Mouse (Mus musculus): ENCODE results near the gene Vangl1.

Gene Vangl1

DNA sequence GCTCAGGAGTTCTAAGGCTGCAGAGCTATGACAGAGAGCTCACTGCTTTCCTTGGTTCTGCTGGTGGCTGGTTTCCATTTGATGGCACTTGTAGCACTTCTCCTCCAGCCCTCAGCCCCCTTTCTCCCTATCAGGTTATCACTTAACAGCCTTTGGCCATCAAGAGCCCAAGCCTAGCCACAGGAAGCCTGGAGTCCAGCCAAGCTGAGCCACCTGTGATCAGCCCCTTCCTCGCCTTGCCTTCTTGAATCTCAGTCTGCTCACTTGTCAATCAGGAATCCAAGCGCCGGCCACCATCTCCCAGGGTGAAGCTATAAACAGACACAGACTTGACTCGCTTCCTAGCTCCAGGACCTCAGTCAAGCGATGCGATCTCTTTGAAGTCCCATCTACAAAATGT, 6.0 kb downstream of the Vangl1 start:
- in situ Hi-C loops (cut with MboI, MseI) = no loop called here

DNA sequence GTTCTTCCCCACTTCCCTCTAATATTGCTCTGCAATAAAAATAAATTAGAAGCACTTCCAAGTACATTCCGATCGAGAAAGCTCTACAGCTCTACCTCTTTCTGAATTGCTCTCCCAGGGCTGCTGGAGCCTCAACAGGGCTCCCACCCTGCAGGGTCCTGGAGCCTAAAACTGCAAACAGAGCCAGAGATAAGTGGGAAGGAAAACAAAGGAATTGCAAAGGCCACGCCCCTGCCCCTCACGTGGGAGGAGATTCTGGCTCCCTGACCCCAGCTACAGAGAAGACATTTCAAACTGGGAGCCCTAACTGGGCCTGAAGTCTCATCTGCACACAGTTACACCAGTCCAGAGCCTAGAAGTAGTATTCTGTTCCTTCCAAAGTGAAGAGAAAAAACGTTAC, 6.7 kb downstream of the Vangl1 start:
- in situ Hi-C loops (cut with MboI, MseI) = no loop called here

DNA sequence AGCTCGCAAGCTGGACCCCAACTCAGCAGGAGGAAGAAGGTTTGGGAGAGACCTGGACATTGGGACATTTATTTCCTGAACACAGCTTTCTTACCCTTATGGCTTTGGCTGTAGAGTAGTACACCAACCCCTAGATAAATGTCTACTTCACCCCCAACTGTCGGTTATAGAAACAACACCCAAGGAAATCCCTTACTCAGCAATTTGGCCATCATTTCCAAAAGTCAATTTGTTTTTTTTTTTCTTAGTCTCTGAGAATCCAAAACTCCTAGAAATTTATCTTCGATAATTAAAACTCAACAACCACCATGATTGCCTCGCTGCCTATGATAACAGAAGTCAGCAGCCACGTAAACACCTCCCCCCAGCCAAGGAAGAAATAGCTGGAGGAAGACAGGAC, 7.3 kb downstream of the Vangl1 start:
- in situ Hi-C loops (cut with MboI, MseI) = no loop called here

DNA sequence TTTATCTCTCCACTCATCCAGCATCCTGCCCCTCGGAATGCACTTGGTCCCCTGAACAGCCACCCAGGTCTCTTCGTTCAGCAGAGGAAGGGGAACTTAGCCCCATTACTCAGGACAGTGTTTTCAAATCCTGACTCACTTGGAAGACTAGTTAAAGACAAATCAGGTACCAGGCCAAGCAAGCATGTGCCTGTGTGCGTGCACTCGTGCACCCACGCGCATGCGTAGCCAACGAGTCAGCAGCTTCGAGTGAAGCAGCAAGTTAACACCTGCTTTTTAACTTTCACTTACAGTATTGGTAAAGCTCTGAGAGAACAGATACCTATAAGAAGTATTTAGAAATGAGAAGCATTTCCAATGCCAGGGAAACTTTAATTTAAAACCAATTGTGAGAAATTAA, 8.3 kb downstream of the Vangl1 start:
- in situ Hi-C loops (cut with MboI, MseI) = no loop called here

DNA sequence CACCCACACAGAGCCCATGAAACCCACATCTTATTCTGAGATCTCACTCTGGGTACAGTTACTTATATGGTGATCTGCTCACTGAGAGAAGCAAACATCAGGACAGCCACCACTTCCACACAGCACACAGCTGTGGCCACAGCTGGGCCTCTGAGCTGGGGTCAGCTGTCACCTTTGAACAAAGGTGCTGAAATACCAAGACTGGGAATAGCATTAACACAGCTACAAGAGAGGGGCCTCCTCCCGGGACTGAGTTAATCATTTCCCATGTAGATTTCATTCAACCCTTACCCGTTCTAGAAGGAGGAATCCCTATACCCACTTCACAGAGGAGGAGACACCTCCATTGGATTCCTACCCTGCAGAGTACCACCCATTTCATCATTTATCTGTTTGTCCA, 8.7 kb downstream of the Vangl1 start:
- in situ Hi-C loops (cut with MboI, MseI) = no loop called here

DNA sequence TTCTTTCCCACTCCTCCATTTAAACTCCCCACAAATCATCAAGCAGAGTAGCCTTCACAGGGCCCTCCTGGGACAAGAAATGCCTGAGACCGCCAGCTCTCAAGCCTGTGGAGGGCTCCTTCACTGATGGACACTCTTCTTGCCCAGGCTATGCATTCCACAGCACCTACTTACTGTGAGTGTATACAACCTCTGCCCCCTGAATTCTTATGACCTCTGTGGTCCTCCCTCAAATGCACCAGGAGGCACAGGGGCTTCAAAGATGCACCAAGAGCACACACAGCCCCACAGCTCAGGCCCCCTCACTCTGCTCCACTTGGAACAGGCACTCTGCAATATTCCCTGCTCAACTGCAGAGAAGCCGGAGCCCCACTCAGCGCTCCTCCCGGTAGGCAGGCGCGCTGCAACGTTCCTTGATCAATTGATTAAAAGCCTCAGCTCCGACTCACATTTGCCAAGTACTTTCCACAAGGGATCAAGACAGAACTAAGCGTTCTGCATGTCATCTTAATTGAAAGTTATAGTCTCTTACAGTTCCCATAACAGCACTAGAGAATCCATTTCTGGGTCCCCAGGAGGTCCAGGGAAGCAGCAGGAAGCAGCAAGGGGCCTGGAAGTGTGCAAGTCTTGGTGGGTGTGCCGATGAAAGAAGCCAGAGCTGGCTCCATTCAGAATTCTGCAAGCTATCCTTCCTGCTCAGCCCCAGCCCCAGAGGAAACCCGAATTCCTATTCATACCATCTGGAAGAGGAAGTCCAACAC, 10.0 kb downstream of the Vangl1 start:
- in situ Hi-C loops (cut with MboI, MseI) = no loop called here

DNA sequence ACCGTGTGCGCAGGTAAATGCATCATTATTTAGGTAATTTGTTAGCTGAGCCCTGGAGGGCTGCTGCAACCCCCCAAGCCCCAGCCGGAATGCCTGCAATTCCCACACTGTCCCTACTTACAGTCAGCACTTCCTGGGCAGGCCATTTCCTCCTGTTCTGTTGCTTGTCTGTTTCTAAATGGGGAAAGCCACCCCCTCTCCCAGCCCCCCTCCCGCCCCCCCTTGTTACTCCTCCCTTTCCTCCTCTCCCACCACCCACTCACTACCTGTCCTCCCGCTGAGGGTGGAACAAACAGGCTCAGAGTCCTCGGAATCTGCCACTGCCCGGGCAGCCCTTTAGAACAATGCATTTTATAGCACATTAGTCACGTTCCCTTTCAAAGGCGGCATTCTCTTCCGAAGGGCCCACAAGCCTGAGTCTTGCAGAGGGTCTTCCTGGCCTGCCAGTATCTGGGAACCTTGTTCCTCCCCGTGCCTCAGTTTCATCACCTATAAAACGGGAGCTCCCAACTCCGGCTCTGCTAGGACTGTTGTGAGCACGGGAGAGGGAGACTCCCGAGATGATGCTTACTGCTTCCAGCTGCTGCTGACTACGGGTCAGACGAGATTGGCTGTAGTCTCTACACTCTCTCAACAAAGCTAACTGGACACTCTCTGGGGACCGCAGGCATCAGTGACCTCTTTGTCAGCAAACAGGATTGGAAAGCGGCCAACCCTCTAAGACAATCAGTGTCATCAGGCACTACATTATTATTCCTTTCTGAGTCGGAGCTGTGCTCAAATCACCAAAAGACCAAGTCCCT, 10.8 kb downstream of the Vangl1 start:
- in situ Hi-C loops (cut with MboI, MseI) = no loop called here

DNA sequence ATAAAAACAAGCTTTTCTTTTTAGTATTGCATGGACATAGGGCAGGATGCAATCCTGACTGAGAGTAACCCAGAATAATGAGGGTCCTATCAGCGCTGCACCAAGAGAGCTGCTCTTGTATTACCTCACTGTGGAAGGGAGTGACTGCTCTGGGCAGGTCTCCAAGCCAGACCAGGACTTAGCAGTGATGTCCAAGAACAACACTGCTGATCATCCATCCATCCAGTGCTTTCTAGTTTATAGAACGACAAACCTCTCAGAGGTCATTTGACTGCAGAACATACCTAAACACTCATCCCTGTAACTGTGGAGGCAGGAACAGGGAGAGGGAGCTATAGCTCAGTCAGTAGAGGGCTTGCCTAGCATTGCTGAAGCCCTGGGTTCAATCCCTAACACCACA, 11.9 kb downstream of the Vangl1 start:
- in situ Hi-C loops (cut with MboI, MseI) = no loop called here

DNA sequence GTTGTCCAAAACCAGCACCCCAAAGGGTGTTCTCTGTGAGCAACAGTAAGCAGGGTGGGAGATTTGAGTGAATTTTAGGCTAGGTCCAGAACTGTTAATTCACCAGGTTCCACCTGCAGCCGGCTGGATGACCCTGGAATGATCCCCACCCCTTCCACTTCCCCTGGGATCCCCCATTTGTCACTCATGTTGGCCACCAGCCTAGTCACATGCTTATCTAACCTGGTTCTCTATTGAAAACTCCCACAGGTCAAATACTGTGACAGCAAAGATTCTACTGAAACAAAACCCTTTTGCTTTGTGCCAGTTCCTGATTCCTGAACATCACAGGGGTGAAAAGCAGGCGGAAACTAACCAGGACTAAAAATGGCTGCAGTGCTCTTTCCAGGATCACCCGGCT, 12.9 kb downstream of the Vangl1 start:
- in situ Hi-C loops (cut with MboI, MseI) = no loop called here

DNA sequence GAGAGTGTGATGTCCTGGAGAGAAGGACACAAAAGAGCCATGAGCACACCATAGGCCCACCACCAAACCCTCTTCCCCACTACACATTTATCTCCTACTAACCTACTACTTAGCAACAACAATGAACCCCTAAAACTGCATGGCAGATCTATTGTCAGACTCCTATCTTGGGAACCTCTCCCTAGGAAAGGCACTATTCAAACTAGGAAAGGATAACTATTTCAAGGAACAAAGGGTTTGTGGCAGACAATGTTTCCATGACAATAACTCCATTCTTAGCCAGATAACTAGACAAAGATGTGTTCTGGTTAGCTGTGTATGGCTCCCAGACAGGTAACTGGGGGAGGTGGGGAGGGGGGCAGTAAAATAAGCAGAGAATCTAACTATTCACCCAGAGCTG, 13.9 kb downstream of the Vangl1 start:
- in situ Hi-C loops (cut with MboI, MseI) = no loop called here

DNA sequence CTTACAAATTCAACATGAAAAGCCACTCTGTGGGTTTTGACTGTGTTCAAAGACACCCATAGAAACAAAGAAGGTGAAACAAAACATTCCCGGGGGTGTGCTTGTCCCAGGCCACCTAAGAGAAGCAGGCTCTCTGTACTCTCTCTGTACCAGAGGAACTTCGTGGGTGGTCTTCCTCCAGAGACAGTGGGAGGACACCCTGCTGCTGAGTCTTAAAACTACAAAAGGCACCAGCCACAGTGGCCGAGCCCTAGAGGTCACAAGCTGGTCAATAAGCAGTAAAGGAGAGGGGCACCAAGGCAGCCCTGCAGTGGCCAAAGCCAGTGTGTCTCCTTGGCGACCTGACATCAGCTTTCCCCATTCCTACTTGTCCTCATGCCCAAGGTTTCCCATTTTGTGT, 14.5 kb downstream of the Vangl1 start:
- in situ Hi-C loops (cut with MboI, MseI) = no loop called here

DNA sequence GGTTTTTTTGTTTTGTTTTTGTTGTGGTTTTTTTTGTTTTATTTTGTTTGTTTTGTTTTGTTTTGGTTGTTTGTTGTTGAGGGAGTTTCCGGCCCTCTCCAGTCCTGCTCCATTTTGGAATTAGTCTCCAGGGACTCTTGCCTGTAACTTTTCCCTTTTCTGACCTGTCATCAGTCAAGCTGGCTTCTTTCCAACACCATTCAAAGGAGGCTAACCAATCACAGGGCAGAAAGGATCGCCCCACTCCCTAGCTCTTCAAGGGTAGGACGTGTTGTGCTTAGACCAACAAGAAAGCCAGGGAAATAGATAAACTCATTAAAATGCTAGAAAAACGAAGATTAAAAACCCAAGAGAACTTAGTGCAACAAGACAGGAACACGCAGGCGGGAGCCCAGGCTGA, 15.5 kb downstream of the Vangl1 start:
- in situ Hi-C loops (cut with MboI, MseI) = no loop called here

DNA sequence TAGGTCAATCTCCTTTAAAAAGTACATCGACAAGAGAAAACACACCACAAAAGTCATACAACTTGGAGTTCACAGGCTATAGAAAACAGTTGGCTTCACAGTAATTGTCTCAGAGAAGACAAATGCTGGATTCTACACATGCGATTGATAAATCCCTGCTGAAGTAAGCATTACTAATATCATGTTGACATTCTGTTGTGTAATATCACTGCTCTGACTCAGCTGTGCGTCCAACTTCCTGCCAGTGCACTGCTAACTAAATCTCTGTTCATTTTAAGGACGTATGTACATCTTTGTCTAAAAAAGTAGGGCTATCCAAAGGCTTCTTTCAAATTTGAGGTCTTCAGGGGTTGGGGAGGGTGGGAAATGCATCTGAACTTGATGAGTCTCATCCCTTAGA, 17.1 kb downstream of the Vangl1 start:
- in situ Hi-C loops (cut with MboI, MseI) = no loop called here

DNA sequence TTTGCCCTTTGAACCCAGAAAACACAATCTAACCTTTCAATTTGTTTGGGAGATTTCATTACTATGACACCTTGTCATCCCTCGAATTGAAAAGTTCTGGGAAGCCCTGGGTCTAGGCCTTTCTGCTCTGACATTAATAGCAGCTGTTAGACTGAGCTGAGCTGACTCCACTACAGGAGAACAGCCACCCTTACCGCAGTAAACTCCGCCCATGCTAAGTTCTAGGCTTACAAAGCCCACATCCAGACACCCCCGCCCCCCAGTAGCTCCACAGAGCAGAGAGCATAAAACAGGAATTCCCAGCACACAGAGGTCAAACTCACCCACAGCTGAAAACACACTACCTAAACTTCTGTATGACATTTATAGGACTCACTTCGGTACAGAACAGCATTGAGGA, 19.8 kb downstream of the Vangl1 start:
- in situ Hi-C loops (cut with MboI, MseI) = no loop called here

DNA sequence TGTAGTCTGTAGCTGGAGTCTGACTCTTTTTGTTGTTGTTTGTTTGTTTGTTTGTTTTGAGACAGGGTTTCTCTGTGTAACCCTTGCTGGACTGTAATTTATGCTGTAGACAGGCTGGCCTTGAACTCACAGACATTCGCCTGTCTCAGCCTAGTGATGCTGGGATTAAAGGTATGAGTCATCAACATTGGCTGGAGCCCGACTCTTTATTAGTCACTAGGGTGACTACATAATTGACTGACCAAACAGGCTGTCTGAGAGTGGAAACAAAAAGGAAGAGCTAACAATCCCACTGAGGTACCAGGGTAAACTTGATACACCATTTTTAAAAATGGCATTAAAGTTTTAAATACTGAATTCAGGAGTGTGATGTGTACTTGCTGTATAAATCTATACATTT, 21.9 kb downstream of the Vangl1 start:
- in situ Hi-C loops (cut with MboI, MseI) = no loop called here

DNA sequence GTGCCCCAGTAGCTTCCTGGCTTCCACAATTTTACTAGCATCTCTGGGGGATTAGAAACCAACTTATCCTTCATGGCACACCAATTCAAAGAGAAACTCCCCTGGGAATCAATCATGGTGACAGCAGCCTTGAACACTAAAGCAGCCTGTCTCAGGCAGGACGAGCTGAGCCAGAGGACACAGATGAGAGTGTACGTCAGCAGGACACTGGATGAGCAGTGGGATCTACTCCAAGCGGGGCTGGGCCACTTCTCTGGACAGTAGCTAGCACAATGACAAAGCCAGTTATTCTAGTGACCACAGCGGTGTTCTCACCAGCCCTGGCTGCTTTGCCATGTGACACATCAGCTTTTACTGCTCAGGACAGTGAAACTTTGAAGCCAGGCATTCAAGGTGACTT, 23.3 kb downstream of the Vangl1 start:
- in situ Hi-C loops (cut with MboI, MseI) = no loop called here

DNA sequence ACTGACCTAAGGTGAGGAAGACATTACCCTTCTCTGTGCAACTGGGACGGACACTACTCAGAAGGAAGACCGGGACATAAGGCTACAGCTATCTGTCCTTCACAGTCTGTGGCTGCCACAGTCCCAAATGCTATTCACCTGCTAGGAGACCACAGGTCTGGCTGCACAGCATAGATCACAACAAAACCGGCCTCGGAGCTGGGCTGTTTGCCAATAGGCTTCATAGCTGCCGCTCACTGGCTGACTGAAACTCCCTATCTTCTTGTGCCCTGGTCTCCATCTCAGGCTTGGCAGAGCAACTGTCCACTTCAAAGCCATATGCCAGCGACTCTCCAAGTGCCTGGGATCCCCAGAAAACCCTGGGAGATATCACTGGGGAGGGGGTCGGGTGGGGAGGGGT, 23.7 kb downstream of the Vangl1 start:
- in situ Hi-C loops (cut with MboI, MseI) = no loop called here

DNA sequence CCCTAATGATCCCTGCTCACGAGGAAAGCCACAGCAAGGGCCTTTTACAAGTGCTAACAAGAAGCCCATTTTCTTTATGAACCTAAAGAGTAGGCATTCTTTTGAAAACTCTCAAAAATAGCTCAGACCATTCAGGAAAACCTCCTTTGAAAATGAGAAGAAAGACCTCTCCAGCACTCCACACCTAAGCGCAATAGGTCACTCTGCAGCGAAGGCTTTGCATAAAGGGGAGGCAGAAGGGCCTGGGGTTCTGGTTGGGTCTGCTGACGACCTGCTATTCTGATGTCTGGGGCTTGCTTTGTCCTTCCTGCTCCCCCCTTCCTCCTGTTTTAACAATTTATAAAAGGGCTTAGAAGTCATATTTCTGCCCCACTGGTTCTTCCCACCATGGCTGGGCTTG, 24.6 kb downstream of the Vangl1 start:
- in situ Hi-C loops (cut with MboI, MseI) = no loop called here

DNA sequence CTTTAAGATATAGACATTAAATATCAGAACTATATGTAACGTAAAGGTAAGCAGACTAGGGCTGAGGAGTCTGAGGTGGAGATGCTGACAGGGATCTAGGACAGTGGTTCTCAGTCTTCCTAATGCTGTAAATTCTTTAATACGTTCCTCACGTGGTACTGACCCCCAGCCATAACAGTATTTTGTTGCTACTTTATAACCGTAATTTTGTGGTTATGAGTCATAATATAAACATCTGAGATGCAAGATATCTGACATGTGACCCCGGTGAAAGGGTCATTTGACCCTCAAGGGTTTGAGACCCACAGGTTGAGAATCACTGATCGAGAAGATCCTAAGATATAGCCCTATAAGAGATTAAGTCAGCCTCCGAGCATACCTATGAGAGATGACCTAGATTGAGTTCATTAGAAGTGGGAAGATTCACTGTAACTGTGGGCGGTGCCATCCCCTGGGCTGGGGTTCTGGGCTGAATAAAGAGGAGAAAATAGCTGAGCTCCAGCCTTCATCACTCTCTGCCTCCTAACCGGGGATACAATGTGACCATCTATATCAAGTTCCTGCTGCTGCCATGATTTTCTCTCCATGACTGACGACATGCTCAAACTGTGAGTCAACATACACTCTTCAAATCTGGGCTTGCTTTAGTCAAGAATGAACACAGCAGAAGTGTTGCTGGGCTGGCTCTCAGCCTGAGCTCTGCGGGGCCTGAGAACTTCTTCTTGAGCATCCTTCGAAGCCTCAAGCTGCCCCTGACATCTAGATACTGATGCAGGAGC, 26.5 kb downstream of the Vangl1 start:
- in situ Hi-C loops (cut with MboI, MseI) = no loop called here

DNA sequence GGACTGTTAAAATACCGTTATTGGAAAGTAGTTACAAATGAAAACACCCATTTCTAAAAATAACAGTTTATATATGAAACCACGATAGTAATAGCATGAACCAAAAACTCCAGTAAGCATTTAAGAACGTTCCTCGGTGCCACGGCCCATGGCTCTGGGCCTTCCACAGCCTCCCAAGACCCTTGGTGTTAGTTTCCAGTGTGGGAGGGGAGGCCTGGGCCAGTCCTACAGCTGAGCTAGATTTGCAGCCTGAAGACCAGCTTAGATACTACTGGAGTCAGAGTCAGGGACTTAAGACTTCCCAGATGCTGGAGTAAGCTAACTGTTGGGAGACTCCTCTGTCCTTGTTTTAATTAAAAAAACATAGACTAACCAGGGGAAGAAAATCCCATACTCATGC, 28.4 kb downstream of the Vangl1 start:
- in situ Hi-C loops (cut with MboI, MseI) = no loop called here

DNA sequence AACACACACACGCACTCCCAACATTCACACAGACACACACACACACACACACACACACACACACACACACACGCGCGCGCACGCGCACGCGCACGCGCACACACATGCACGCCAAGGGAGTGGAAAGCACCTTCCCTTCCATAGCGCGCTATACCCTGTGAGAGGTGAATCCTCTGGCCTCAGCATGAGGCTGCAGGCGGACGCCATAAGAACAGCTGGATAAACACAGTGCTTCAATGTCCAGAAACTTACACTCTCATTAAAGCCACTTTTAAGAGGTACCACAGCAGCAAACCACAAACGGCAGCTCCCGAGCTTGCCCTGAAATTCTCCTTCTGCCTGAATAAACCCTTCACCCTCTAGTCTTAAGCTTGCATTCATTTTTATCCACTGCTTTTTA, 28.8 kb downstream of the Vangl1 start:
- in situ Hi-C loops (cut with MboI, MseI) = no loop called here

DNA sequence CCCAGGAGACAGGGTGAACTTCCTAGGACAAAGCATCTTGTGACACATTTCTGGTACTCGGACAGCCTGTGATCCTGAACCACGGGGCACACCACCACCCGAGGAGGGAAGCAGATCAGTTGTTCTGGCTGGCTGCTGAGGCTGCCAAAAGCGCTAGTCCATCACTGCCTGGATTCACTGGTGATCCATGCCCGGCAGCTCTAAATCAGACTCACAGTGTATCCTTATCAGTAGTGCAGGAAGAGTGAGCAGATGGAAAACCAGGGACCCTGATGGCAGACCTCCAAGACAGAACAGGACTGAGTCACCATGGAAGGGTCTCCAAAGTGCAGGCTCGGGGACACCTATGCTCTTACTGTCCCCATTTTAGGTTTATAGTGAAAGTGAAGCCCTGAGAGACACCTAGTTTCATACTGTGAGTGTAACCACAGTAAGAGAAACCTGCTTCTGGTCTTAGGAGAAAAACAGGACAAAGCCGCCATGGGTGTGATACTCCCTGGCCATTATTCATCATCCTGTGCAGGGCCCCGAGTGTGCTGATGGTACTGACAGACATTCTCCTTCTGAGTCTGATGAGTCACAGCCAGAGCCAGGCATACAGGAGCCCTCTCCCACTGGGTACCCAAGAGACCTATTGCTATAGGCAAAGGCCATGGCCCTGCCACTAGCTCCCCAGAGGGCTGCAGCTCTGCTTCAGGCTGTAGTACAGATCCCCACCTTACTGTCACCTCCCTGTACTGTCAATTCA, 30.2 kb downstream of the Vangl1 start:
- in situ Hi-C loops (cut with MboI, MseI) = no loop called here

All from T-helper 2 cell (primary cell).